Mouse (Mus musculus): Measurements from ENCODE around the gene Ell2.

The Ell2 gene

GRCm38 (mm10) chr13:75733594-75734161 lies 27.1 kb downstream of the Ell2 start:
- DNase-seq (ENCODE audit: low spot score in 2 of 2): no peak

DNA sequence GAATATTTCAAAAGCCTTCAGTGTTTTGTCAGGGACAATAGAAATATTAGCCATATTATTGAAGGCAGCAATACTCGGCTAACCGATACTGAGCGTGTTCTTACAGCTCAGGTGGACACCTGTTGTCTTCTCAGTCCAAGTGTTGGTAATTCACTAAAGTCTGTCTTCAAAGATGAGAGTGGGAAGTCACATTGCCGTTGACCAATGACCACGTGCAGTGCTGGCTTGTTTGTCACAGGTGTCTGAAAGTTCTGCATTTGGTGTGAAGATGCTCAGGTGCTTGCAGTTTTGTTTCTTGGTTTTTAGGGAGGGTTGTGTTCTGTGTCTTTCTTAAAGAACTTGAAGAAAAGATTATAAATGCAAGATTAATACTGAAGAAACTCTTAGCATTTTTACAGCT lies 27.7 kb downstream of the Ell2 start:
- no peak for DNase-seq (ENCODE audit: low spot score in 2 of 2)

DNA sequence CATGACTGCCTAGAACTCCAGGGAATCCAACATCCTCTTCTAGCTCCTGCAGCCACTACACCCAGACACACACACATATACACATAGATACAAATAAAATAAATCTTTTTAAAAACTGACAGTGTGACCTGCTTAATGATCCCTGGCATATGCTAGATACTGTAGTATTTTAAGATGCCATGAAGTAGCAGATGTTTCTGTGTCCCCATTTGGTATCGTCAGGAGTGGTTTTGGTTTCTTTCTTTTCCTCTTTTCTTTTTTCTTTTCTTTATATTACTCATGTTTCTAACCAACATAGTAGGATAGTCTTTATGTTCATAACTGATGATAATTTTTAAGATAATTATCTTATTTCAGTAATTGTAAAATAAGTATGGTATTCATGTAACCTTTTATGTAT lies 29.0 kb downstream of the Ell2 start:
- DNase-seq (ENCODE audit: low spot score in 2 of 2): no peak

DNA sequence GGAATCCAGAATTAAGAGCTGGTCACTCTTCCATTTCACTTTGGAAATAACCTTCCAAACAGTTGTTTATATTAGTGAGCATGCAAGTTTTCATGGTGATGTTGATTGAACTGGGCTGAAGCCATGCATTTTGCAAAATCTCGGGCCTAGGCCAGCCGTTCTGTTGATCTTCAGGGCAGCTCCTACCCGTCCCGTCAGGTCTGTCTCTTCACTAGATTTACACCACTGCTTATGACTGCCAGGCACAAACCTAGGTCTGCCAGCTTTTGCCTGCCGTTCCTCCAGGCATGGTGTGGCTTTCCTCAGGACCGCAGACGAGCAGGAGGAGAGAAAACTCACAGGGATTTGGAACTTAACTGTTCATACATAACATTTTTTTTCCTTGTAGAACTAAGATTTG lies 31.4 kb downstream of the Ell2 start:
- no peak for DNase-seq (ENCODE audit: low spot score in 2 of 2)

- DNase-seq (ENCODE audit: low spot score in 2 of 2): no peak
Measured at GRCm38 (mm10) chr13:75738536-75738935, 32.0 kb downstream of the Ell2 start.

- DNase-seq (ENCODE audit: low spot score in 2 of 2): no peak
Measured at GRCm38 (mm10) chr13:75738957-75739356, 32.4 kb downstream of the Ell2 start.

GRCm38 (mm10) chr13:75740018-75740417 lies 33.5 kb downstream of the Ell2 start:
- peak in 1 of 2 experiments; percentile 14 for DNase-seq (ENCODE audit: low spot score in 2 of 2)

DNA sequence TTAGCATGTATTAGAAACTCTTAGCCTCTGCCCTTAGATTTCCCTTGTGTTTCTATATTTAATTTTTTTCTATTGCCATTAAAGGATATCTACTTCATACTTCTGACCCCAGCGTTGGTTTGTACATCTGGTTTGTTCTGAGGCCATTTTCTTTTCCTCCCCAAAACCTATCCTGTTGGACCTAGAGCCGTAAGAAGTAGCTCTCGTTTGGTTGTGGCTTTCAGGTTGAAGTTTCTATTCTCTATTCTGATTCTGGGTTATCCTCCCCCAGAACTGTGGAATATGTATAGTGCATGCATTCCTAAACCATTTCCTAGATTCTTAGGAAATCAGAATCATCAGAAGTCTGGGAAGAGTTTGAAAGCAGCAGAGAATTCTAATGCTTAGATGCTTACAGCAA lies 34.6 kb downstream of the Ell2 start:
- no peak for DNase-seq (ENCODE audit: low spot score in 2 of 2)

DNA sequence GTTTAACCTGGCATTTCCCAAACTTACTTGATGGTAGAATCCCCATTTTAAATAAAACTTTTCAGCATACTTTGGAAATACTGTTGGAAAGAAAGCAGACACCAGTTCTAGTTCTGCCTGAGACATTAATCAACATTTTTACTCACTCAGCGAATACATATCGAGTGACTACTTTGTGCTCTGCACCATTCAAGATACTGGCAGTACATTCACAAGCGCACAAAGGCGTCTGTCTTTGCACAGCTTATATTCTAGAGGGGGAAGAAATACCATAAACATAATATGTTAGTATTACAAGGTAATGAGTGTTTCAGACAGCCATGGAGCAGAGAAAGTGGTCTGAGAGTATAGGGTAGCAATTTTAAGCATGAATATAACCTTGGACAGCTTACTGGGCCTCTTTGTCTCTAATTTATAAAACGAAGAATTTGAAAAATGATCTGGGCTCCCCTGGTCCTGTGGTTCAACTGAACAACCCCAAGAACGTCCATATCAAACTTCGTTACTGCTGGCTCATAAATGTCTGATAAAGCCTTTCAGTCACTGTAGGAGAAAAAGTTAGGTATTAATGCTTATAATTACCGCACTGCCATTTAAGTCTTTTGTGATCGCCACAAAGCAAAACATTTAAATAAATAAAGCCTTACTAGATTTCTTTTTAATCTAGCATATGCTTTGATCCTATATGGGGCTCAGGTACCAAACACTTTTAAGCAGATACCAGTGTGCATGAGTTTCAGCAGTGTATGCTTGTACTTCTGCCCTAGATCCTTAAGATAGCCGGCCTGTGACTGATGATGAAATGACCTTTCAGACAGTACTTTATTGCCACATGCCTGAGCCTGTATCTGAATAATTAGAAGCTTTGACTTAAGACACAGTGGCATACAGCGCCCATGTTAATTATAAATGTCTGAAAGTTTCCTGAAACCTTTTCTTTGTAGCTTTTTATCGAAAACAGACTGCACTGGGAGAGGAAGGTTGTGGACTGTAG lies 35.5 kb downstream of the Ell2 start:
- DNase-seq (ENCODE audit: low spot score in 2 of 2): no peak

- DNase-seq (ENCODE audit: low spot score in 2 of 2): no peak
Measured at GRCm38 (mm10) chr13:75742970-75743369, 36.4 kb downstream of the Ell2 start.

- no peak for DNase-seq (ENCODE audit: low spot score in 2 of 2)
Measured at GRCm38 (mm10) chr13:75744065-75744464, 37.5 kb downstream of the Ell2 start.

GRCm38 (mm10) chr13:75745328-75745727 lies 38.8 kb downstream of the Ell2 start:
- DNase-seq (ENCODE audit: low spot score in 2 of 2): no peak

- no peak for DNase-seq (ENCODE audit: low spot score in 2 of 2)
Measured at GRCm38 (mm10) chr13:75747265-75747664, 40.7 kb downstream of the Ell2 start.

- no peak for DNase-seq (ENCODE audit: low spot score in 2 of 2)
Measured at GRCm38 (mm10) chr13:75748685-75749084, 42.1 kb downstream of the Ell2 start.

DNA sequence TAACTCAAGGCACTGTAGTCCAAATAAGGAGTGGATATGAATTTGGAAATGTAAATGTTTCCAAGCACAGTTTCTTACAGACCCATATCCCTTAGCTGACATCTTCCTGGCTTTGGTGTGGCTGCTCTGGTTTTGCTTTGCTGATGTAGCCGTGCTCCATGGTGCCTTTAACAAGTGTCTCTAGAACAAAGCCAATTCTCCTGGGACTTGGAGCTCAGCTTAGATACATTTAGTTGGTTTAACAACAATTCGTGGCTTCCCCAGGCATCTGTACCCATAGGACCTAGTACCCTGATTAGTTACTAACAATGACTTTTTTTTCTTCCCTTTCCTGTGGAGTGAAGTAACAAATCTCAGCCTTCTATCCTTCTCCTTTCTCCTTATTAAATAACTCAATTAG lies 44.2 kb downstream of the Ell2 start:
- no peak for DNase-seq (ENCODE audit: low spot score in 2 of 2)

GRCm38 (mm10) chr13:75752216-75752938 lies 45.8 kb downstream of the Ell2 start:
- peak in 1 of 2 experiments; percentile 27 for DNase-seq (ENCODE audit: low spot score in 2 of 2)

DNA sequence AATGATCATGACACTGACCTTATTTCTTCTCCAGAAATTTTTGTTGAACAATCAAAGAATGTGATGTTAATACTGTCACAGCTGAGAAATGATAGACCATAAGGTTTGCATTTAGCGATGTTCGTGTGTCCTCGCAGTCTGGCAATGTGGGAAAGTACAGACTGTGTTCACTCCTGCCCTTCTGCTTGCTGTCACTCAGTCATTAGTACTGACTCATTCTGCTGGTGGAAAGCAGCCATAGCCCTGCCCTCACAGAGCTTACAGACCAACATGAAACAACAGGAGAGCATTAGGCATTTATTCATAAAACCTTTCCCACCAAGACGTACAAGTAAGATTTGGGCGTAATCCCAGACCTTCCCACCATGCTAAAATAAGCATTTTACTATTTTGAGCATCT lies 47.8 kb downstream of the Ell2 start:
- peak in 1 of 2 experiments; percentile 15 for DNase-seq (ENCODE audit: low spot score in 2 of 2)

DNA sequence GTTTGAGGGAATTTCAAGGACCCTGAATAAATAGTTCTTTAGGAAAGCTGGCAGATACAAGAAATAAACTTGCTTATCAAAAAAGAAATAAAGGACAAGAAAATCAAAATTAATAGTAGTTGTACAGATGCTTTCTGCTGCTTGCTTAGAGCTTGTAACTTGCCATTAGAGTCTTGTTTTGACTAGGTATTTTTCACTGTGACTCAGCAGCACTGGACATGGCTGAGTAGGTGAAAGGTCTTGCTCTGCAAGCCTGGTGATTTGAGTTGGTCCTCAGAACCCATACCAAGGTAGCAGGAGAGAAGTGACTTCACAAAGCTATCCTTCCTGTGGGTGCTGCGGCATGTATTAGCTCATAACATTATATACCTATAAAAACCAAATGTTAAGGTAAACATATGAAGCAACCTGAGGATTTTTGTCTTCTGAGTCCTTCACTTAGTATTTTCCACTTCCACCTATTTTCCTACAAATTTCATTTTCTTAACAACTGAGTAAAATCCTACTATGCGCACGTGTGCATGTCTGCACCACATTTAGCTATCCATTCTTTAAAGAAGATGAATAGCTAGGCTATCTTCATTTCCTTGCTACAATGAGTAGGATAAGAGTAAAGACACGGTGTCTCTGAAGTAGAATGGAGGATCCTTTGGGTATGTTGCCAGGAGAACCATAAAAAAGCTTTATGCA lies 54.4 kb downstream of the Ell2 start:
- DNase-seq (ENCODE audit: low spot score in 2 of 2): no peak

DNA sequence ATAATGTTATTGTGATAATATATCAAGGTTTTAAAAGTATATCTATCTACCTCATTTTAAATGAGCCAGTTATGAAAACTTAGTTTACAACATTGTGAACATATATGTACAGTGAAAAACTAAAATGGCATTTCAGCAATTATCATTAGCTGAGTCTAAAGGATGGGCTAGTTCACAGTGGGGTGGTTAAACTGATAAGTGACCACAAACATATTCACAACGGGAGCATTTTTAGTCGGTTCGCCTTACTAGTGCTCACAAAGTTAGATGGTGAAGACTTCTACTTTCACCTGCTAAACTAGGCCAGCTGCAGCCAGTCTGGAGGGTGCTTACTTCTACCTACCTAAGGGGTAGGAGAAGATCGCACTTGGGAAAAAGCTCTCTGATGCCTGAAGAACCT lies 56.2 kb downstream of the Ell2 start:
- DNase-seq (ENCODE audit: low spot score in 2 of 2): no peak

DNA sequence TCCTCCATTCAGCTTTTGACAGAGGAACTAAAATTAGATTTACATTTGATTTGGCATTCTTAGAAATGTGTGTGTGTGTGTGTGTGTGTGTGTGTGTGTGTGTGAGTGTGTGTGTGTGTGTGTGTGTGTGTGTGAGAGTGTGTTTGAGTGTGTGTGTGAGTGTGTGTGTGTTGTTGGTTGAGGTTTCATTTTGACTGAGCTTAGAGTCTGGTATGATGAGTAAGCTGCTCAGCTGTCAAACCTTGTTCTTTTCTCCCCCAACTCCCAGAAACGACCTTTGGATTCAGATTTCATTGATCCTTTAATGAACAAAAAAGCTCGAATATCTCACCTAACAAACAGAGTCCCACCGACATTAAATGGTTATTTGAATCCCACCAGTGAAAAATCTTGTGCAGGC lies 56.7 kb downstream of the Ell2 start:
- no peak for DNase-seq (ENCODE audit: low spot score in 2 of 2)

GRCm38 (mm10) chr13:75765742-75766141 lies 59.2 kb downstream of the Ell2 start:
- no peak for DNase-seq (ENCODE audit: low spot score in 2 of 2)

DNA sequence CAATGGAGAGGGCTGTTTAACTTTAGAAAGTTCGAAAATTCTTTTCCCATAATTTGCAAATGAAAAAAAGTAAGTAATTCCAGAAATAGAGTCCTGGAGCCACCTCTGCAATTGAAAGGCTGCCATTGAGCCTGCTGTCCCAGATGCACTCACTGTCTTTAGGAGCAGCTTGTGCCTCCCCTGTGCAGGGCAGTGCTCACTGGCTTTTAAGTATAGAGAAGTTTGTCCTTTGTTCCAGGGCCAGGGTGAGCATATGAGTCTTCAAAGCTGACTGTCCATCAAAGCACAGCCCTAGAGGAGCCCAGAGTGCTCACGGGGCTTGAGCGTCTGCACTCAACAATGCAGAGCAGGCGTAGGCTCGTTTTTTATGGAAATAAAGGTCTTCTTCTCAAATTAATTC lies 59.7 kb downstream of the Ell2 start:
- DNase-seq (ENCODE audit: low spot score in 2 of 2): peak; percentile 16 to 46

Measured in right cerebral cortex, postnatal 36 days (tissue).